Mouse (Mus musculus) embryonic facial prominence, embryonic 10.5 days (tissue): ENCODE results near the gene Guca2b. TPM values are rescaled to one million over a fixed set of nuclear protein-coding genes. Genes with fewer than 3 reads are reported as not detected.
"Not testable (repeated sequence)": the region's sequence is repeated elsewhere in the genome, so short reads cannot be mapped to it uniquely, and the experiment has no call there.

Experiments
- DNase-seq: peaks from one replicate; pipeline ENCODE4 v3.0.0-alpha.2; 2017; ENCODE audit warnings: low spot score
- H3K27ac ChIP-seq: fragments of 300-500 bp; sonication (generic); replicated peaks from 2 replicates; pipeline ENCODE4 v1.5.1; 2016; ENCODE audit warnings: mild to moderate bottlenecking
- H3K27me3 ChIP-seq: fragments of 300-500 bp; sonication (generic); replicated peaks from 2 replicates; pipeline ENCODE4 v1.6.1; 2016; ENCODE audit warnings: low read depth, mild to moderate bottlenecking; ENCODE audit not compliant: poor library complexity, severe bottlenecking
- H3K36me3 ChIP-seq: fragments of 300-500 bp; sonication (generic); replicated peaks from 2 replicates; pipeline ENCODE4 v1.6.1; 2016; ENCODE audit warnings: mild to moderate bottlenecking, moderate library complexity
- H3K4me1 ChIP-seq: fragments of 300-500 bp; sonication (generic); 2 replicates; pipeline ENCODE4 v1.6.1; 2016
- H3K4me3 ChIP-seq: fragments of 300-500 bp; sonication (generic); 2 replicates; pipeline ENCODE4 v1.5.1; 2016; ENCODE audit warnings: mild to moderate bottlenecking, moderate library complexity
- H3K9me3 ChIP-seq: fragments of 300-500 bp; sonication (generic); 2 replicates; pipeline ENCODE4 v1.6.1; 2016; ENCODE audit warnings: mild to moderate bottlenecking
- WGBS: fragments of 180-500 bp; shearing (Covaris S2); methylation state at CpG from one replicate; pipeline ENCODE4 v1.1.7; 2016; 5-methylcytosine and 5-hydroxymethylcytosine counted together
- polyA plus RNA-seq: library from polyadenylated mRNA; unstranded; fragments of >200 nt; fragmentation: Nextera tagmentation; extraction: Ambion mirVana; gene quantifications from 2 replicates; pipeline ENCODE4 v1.2.1, GENCODE M21; 2016

The Guca2b gene
- polyA plus RNA-seq, 1 experiment from 2014 or later = not detected

DNA sequence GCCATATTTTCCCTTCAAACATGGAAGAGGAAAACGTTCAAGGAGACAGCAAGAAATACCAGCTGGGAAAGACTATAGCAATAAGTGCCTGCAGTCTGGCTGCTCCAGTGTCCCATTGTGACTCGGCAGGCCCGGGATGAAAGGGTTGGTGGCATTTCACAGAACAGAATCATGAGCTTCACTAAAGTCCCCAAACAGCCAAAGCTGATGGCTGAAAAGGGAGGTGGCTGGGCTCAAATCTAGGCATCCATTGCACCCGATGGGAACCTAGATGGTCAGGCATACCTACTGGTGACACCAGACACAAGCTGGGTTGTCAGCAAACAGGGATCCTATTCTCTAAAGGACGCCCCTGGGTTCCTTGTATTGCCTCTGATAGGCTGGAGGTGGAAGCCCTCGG is 20.8 kb downstream of the Guca2b start:
- WGBS = 86% methylated on average over 6 of the region's 6 CpGs
- Histone ChIP-seq H3K27ac (no peak overlapping the region), H3K4me3 (no peak overlapping the region), H3K9me3 (no peaks in the 10 kb centered on the region), H3K36me3 (peaks cover 6% of the 10 kb centered on the region; the same call in 1 of the 2 replicates), H3K27me3 (no peaks in the 10 kb centered on the region), H3K4me1 (peaks cover 16% of the 10 kb centered on the region)
- DNase-seq = no peak

- H3K4me1 ChIP-seq = peaks cover 19% of the 10 kb centered on the region
- peaks cover 8% of the 10 kb centered on the region; the same call in 1 of the 2 replicates for H3K36me3 ChIP-seq
- no peak within 1 kb of the TSS for H3K4me3 ChIP-seq
- no peak within 1 kb of the TSS; the same call in 1 of the 2 replicates for H3K27ac ChIP-seq
- H3K27me3 ChIP-seq = no peaks in the 10 kb centered on the region
- no peak for DNase-seq
- no peaks in the 10 kb centered on the region for H3K9me3 ChIP-seq
- WGBS = 78% methylated on average over 4 of the region's 4 CpGs
Observed at GRCm38 (mm10) chr4:119637176-119637845, 21.4 kb downstream of the Guca2b start, which contains the start of gene Guca2a. Gene Guca2a, plus strand, starts transcription at chr4:119637704.

- no peak overlapping the region for H3K4me3 ChIP-seq
- no peaks in the 10 kb centered on the region for H3K9me3 ChIP-seq
- whole genome bisulfite sequencing = 87% methylated on average over 7 of the region's 7 CpGs
- H3K4me1 ChIP-seq = peaks cover 22% of the 10 kb centered on the region
- H3K27ac ChIP-seq = no peak overlapping the region
- no peak for DNase-seq
- H3K27me3 ChIP-seq = no peaks in the 10 kb centered on the region
- peaks cover 8% of the 10 kb centered on the region; the same call in 1 of the 2 replicates for H3K36me3 ChIP-seq
Observed at GRCm38 (mm10) chr4:119636731-119637130, 22.0 kb downstream of the Guca2b start.

GRCm38 (mm10) chr4:119635686-119636085 is 23.1 kb downstream of the Guca2b start:
- peaks cover 32% of the 10 kb centered on the region for H3K4me1 ChIP-seq
- DNase-seq = no peak
- whole genome bisulfite sequencing = 84% methylated on average over 8 of the region's 8 CpGs
- H3K4me3 ChIP-seq = no peak overlapping the region
- peaks cover 12% of the 10 kb centered on the region for H3K36me3 ChIP-seq
- H3K9me3 ChIP-seq = no peaks in the 10 kb centered on the region
- H3K27ac ChIP-seq = no peak overlapping the region
- H3K27me3 ChIP-seq = no peaks in the 10 kb centered on the region

DNA sequence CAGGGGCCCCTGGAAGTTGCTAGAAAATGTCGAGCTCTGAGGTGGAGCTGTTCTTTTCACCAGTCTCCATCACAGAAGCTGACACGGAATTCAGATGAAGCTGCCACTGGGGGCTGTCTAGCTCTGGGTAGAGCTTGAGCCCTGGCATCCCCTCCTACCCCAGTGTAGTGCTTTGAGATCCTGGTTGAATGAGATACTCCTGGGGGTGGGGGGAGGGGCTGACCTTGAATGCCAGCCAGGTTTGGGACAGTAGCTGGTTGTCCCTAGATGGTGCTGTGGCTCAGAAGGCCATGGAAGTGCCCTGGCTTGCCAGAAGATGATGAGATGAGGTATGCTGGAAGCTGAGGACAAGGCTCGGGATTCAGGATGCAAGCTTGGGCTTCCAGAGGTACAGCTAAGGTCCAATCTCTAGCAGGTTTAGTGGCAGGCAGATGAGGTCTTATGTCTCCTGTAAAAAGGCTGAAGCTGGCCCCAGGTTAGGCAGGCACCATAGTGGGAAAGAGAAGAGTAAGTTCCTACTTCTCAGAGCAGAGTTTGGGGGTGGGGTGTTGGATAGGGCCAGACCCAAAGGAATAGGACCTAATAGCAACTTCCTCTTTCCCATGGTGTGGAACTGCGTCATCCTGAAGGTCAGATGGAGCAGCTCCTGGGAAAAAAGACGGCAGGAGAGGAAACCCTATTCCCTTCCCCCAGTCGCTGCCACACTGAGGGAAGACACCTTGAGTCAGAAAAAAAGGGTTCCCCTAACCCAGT is 23.7 kb downstream of the Guca2b start:
- no peaks in the 10 kb centered on the region for H3K27me3 ChIP-seq
- H3K36me3 ChIP-seq = peaks cover 18% of the 10 kb centered on the region
- no peak overlapping the region for H3K27ac ChIP-seq
- H3K4me1 ChIP-seq = peaks cover 34% of the 10 kb centered on the region
- no peak overlapping the region for H3K4me3 ChIP-seq
- 68% methylated on average over 6 of the region's 6 CpGs for WGBS
- no peak for DNase-seq
- H3K9me3 ChIP-seq = no peaks in the 10 kb centered on the region

- Histone ChIP-seq H3K4me1 (peaks cover 34% of the 10 kb centered on the region), H3K27me3 (no peaks in the 10 kb centered on the region), H3K36me3 (peaks cover 30% of the 10 kb centered on the region), H3K4me3 (no peak overlapping the region), H3K27ac (no peak overlapping the region), H3K9me3 (no peaks in the 10 kb centered on the region)
- no peak for DNase-seq
- WGBS = 89% methylated on average over 3 of the region's 3 CpGs
Observed at GRCm38 (mm10) chr4:119633948-119634347, 24.8 kb downstream of the Guca2b start.

GRCm38 (mm10) chr4:119633342-119633741 is 25.4 kb downstream of the Guca2b start:
- no peaks in the 10 kb centered on the region for H3K9me3 ChIP-seq
- H3K36me3 ChIP-seq = peaks cover 30% of the 10 kb centered on the region
- peaks cover 29% of the 10 kb centered on the region for H3K4me1 ChIP-seq
- H3K4me3 ChIP-seq = no peak overlapping the region
- 68% methylated on average over 7 of the region's 7 CpGs for WGBS
- H3K27ac ChIP-seq = no peak overlapping the region
- no peak for DNase-seq
- no peaks in the 10 kb centered on the region for H3K27me3 ChIP-seq

- H3K27ac ChIP-seq = no peak overlapping the region
- H3K4me3 ChIP-seq = no peak overlapping the region
- H3K27me3 ChIP-seq = no peaks in the 10 kb centered on the region
- H3K9me3 ChIP-seq = no peaks in the 10 kb centered on the region
- H3K36me3 ChIP-seq = peaks cover 34% of the 10 kb centered on the region
- WGBS = 70% methylated on average over 7 of the region's 7 CpGs
- DNase-seq = no peak
- H3K4me1 ChIP-seq = peaks cover 27% of the 10 kb centered on the region
Observed at GRCm38 (mm10) chr4:119632721-119633120, 26.0 kb downstream of the Guca2b start.

GRCm38 (mm10) chr4:119631115-119631919 is 27.4 kb downstream of the Guca2b start:
- Histone ChIP-seq H3K27me3 (no peaks in the 10 kb centered on the region), H3K4me1 (peaks cover 27% of the 10 kb centered on the region), H3K9me3 (no peaks in the 10 kb centered on the region), H3K36me3 (peaks cover 43% of the 10 kb centered on the region), H3K4me3 (no peak overlapping the region), H3K27ac (no peak overlapping the region)
- DNase-seq = peak; percentile 38
- WGBS = 64% methylated on average over 11 of the region's 11 CpGs

GRCm38 (mm10) chr4:119628363-119628762 is 30.4 kb downstream of the Guca2b start:
- not testable (repeated sequence) for H3K4me3 ChIP-seq, H3K27ac ChIP-seq, DNase-seq, H3K27me3 ChIP-seq, H3K9me3 ChIP-seq
- Histone ChIP-seq H3K4me1 (peaks cover 20% of the 10 kb centered on the region), H3K36me3 (peaks cover 68% of the 10 kb centered on the region)
- 77% methylated on average over 4 of the region's 4 CpGs for WGBS

DNA sequence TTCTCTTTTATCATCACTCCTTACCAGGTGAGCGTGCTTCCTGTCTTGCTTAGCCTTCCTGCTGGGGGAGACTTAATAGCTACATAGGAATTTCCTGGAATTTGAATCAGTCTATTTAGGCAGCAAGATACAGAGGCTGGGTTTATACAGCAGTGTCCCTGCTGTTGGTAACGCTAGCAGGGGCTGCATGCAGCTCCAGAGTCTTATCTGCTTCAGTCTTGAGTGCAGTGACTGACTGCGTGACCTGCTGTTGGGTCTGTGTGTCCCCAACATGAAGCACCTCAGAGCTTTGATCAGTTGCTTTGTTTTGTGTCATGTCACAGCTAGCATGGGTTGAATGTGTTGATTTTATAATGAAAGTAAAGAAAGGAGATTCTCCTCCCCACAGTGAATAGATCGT is 31.4 kb downstream of the Guca2b start:
- Histone ChIP-seq H3K36me3 (peaks cover 72% of the 10 kb centered on the region), H3K27me3 (no peaks in the 10 kb centered on the region), H3K4me3 (no peak overlapping the region), H3K27ac (no peak overlapping the region), H3K9me3 (no peaks in the 10 kb centered on the region), H3K4me1 (peaks cover 15% of the 10 kb centered on the region)
- 82% methylated on average over 4 of the region's 4 CpGs for WGBS
- no peak for DNase-seq

DNA sequence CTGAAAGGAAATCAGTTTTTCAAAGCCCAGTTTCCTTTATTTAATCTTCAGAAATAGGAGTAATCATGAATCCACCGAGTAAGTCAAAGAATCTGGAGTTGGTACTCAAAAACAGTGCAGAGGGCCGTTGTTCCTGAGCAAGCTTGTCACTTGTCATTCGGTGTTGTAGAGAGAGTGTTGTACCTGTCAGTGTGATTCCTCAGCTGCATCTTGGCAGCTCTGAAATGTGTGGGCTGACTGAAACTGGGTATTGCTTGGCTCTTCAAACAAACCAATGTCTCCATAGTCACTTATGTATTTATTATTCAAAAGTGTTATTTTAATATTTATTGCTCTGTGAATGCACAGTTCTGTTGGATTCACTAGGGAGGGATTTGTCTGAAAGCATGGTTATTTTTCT is 31.9 kb downstream of the Guca2b start:
- no peaks in the 10 kb centered on the region for H3K27me3 ChIP-seq
- H3K27ac ChIP-seq = no peak overlapping the region
- no peak overlapping the region for H3K4me3 ChIP-seq
- H3K9me3 ChIP-seq = no peaks in the 10 kb centered on the region
- 83% methylated on average over 3 of the region's 3 CpGs for WGBS
- peaks cover 14% of the 10 kb centered on the region for H3K4me1 ChIP-seq
- DNase-seq = no peak
- H3K36me3 ChIP-seq = peaks cover 76% of the 10 kb centered on the region
